ENCODE assay signal across 9 mouse cellular contexts in genomic region chrY:10643516-10643915, GRCm38 (mm10). TPM values are rescaled to one million over a fixed set of nuclear protein-coding genes. Genes with fewer than 3 reads are reported as not detected.
DNase-seq lines count a peak whose midpoint lies in the region; ATAC-seq lines count a peak whose summit lies in the region.
"Not testable (repeated sequence)": the region's sequence is repeated elsewhere in the genome, so short reads cannot be mapped to it uniquely, and the experiment has no call there.
"Had no signal": no experiment of that assay in that cellular context is flagged by ENCODE, and none has a peak within 500 bp of the region (broad histone marks: within the 10 kb centered on the region; RNA-seq: fewer than 3 reads in every experiment).

No protein-coding gene starts in this region.

- intact Hi-C loops in left cerebral cortex, postnatal 4 days (cut with DNase I) = not testable (repeated sequence)

- ATAC-seq in erythroblast, adult 5-6 weeks (replicated peaks; ENCODE audit: low FRiP score, poor library complexity, severe bottlenecking) = peak; percentile 65

- peak; percentile 8 to 10 for DNase-seq in B cell, adult 2 months
- peak; percentile 5 to 10 for DNase-seq in adrenal gland, postnatal 36 days
- peak; percentile 0 to 9 for DNase-seq in heart, adult 9 months (ENCODE audit: low spot score in 2 of 2)
- DNase-seq in kidney, postnatal 14 days = peak; percentile 16
- DNase-seq in left cerebral cortex, postnatal 4 days = peak; percentile 2
- peak; percentile 0 to 2 for DNase-seq in natural killer cell, adult 2 months (ENCODE audit: low spot score in 2 of 2)
- peak; percentile 14 for DNase-seq in testis, postnatal 14 days (ENCODE audit: low spot score)

RNA-seq across cellular contexts. Expression of gene Gm21900, which starts 27.4 kb away (rescaled TPM):
- not detected for total RNA-seq in adrenal gland, postnatal 36 days (2021)
- total RNA-seq in erythroblast, adult 5-6 weeks (2015; ENCODE audit: low replicate concordance) = not detected in 2 replicates
- total RNA-seq in erythroblast, adult 5-6 weeks (2017; ENCODE audit: low replicate concordance) = not detected in 2 replicates
- not detected for total RNA-seq in left cerebral cortex, postnatal 4 days (2021)
- total RNA-seq: layer of hippocampus, adult 8-10 months had no signal

Comparison
In these comparisons a context has a peak if more than half of its experiments do, and no peak if none do; other contexts are left out.
1. Peak in every context shown above with its lines: DNase-seq and ATAC-seq.